Mouse (Mus musculus): ENCODE results near the gene Nup153.

The Nup153 gene

GRCm38 (mm10) chr13:46727837-46728268 is at the start of gene Nup153:
Nup153 (minus strand) TSS chr13:46727940.
- peak; percentile 100 for DNase-seq

DNA sequence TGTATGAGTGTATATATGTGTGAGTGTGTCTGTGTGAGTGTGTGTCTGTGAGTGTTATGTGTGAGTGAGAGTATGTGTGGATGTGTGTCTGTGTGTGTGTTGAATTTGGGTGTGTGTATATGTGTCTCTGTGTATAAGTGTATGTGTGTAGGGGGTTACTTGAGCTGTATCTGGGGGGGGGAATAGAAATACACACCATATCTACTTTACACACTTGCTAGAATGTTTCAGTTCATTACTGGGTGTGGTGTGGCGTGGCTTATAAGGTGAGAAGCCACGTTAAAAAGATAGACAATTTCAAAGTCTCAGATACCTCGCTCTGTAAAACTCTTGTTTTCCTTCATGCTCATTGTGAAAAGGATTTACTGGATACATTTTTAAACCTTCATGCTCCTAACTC is 49.7 kb upstream of the Nup153 start:
- DNase-seq = no peak

- DNase-seq = peak; percentile 62
Measured at GRCm38 (mm10) chr13:46776636-46777305, 49.0 kb upstream of the Nup153 start.

GRCm38 (mm10) chr13:46774998-46775397 is 47.3 kb upstream of the Nup153 start:
- DNase-seq = no peak

- DNase-seq = no peak
Measured at GRCm38 (mm10) chr13:46772581-46772980, 44.8 kb upstream of the Nup153 start.

DNA sequence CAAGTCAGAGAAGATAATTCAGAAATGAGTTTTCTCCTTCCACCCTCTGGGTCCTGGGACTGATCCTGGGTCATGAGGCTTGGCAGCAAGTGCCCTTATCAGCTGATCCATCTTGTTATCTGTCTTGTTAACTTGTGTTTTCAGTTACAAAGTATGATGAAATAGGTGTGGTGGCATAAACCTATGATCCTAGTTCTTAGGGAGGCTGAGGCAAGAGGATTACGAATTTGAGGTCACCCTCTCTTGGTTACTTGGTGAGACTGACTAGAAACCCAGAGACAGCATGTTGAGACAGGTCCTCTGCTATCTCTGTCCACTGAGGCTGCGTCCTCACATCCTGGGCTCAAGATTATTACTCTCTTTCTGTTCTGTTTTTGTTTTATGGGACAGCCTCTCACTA is 37.6 kb upstream of the Nup153 start:
- DNase-seq = no peak

GRCm38 (mm10) chr13:46763210-46763609 is 35.5 kb upstream of the Nup153 start:
- DNase-seq = no peak

DNA sequence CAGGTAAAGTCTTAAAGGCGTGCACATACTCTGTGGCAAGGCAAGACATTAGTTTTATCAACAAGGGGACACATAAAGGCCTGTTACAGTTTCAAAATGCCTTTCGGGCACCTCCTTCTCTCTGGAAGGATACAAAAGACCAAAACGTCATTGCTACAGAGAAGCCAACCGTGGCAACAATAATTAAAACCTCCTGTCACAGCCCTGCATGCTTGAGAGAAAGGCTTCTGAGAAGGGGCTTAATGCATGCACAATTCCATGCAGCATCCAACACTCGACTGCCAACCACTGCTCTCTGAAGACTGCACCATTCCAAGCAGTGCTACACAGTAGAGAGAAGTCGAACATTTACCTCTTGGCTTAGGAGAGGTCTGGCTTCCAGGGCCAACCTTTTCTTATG is 33.2 kb upstream of the Nup153 start:
- DNase-seq = no peak

DNA sequence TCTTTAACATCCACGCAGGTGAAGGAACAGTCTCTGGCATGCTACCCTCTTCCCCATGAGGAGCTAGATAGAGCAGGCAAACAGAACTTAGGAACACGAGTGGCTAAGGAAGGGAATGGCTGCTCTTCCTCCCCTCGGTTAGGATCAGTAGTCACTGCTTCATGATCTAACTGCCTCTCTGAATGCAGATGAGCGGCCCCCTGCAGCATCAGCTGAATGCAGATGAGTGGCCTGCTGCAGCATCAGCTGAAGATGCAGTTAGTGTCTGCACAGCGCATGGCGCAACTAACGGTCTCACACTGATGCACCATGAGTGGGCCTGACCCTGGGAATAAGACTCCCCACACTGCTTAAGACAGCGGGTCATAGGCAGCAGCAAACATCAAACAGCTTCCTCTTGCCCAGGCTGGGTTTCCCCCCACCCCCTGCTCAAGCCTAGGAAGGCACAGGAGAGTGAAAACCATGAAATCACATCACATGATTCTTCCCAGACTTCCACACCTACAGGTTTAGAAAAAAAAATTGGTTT is 31.6 kb upstream of the Nup153 start:
- DNase-seq = no peak

DNA sequence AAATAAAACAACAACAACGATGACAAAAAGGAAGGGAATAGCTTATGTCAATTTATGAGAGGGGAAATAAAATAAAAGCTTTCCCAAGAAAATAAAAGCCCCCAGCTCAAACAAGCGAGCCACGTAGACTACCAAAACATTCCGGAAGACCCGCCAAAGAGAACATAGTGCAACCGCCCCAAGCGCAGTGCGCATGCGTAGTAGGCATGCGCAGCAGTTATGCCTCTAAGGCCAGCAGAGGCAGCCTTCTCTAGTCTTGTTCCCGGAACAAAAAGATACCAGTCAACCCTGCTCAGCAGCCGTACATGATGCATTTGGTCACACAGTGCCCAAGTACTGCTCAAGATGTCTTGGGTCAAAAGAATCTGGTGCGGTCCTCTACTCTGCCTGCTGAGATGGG is 30.9 kb upstream of the Nup153 start:
- no peak for DNase-seq

GRCm38 (mm10) chr13:46757946-46758345 is 30.2 kb upstream of the Nup153 start:
- no peak for DNase-seq

DNA sequence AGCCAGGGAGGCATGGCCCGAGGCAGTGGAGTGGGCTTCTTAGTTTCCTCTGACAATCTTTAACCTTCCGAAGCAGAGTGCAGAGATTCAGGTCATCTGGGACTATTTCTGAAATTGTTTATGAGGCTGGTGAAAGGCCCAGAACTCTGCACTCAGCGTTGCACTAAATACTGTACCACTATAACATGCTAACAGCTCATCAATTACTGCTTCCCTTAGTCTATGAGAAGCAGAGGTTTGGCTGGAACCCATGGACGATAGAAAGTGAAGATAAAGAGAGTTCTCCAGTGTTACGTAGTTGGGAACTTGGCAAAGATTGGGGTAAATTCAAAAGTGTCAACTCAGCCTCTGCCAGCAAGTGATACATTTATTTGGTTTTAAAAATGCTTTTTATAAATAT is 25.6 kb upstream of the Nup153 start:
- DNase-seq = no peak

- no peak for DNase-seq
Measured at GRCm38 (mm10) chr13:46752566-46753229, 25.0 kb upstream of the Nup153 start.

GRCm38 (mm10) chr13:46748138-46748873 is 20.6 kb upstream of the Nup153 start:
- no peak for DNase-seq

DNA sequence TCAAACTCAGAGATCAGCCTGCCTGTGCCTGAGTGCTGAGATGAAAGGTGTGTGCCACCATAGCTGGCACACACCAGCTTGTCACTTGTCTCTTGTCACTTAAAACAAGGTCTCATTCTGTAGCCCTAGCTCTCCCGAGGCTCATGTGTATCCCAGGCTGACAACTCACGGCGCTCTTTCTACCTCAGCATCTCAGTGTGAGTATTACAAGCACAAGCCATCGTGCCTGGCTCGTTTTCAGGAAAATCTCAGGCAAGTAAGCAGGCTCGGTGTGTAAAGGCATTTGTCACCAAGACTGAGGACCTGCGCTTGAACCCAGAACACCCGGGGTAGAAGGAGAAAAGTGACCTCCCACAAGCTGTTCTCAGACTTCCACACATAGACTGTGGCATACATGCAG is 16.1 kb upstream of the Nup153 start:
- no peak for DNase-seq

GRCm38 (mm10) chr13:46742367-46742766 is 14.6 kb upstream of the Nup153 start:
- DNase-seq = no peak

DNA sequence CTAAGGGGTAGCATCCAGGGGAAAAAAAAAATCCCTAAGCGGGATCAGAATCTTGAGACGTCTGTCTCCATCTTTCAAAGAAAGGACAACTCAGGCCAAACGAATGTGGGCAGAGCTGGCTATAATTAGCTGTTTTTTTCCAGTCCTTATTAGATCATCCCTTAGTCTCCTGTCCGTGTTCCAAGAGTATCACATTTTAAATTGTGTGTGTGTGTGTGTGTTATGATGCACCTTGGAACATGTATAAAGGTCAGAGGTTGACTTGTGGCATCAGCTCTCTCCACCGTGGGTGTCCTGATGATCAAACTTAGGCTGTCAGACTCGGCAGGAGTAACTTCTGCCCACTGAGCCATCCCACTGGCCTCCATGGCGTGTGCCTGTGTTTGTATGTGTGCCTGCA is 11.7 kb upstream of the Nup153 start:
- DNase-seq = no peak

GRCm38 (mm10) chr13:46737482-46737881 is 9.7 kb upstream of the Nup153 start:
- DNase-seq = no peak

- DNase-seq = no peak
Measured at GRCm38 (mm10) chr13:46736479-46736865, 8.7 kb upstream of the Nup153 start.

DNA sequence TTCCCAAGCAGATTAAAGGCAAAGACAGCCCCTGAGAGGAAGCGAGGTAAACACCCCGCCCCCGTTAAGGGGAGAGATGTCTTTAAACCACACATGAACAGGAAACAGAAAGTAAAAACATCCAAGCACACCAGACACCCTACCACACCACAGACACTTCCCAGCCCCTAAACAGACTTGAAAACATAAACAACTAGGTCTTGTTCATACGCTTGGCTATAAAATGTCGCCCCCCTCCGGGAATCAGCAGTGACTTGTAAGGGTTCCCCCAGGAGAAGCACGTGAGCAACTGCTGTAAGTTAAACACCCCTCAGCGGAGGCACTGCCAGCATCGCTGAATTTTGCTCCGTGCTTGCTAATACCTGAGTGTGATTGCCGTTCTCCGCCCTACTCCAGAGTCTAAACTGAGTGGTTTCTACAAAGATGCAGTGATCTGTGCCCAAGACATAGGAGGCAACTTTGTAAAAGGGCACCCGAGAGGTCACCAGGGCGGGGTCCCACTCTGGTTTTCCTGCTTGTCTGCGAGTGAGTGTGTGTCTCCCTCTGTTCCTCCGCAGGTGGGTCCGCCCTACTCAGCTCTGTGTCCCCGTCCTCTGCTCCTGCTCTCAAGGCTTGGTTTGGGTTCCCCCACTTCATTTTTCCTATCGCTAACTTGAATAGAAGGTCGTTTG is 8.2 kb upstream of the Nup153 start:
- peak; percentile 69 for DNase-seq

DNA sequence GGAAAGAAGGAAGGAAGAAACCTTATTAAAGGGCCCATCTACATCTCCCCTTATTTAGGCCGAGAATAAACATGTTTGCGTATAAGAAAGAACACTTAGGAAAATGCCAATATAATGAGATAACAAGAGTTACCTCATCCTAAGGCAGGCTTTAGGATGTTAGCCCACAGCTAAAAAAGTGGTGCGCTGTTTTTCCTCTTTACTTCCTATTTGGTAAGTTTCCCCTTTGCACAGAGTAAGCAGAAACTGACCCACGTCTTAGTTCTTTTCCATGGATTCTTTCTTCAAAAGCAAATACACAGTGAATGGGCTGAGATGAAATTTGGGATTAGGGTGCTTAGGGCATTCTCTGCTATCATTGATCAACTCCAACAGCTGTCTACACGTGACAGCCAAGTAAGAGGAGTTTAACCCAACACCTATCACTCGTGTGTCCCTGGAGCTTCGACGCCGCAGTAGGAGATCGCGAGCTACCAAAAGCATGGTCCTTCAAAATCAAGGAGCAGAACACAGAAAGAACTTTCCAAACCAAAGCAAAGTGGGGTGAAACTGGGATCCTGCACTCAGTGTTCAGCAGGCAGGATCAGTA is 7.6 kb upstream of the Nup153 start:
- DNase-seq = no peak

GRCm38 (mm10) chr13:46729998-46730397 is 2.3 kb upstream of the Nup153 start:
- DNase-seq = no peak

- no peak for DNase-seq
Measured at GRCm38 (mm10) chr13:46728411-46728810, 671 bp upstream of the Nup153 start.
